Mouse (Mus musculus): ENCODE data around the gene Dhx57. TPM values are rescaled to one million over a fixed set of nuclear protein-coding genes. Genes with fewer than 3 reads are reported as not detected.
"Not testable (repeated sequence)": the region's sequence is repeated elsewhere in the genome, so short reads cannot be mapped to it uniquely, and the experiment has no call there.

Dhx57 gene
- polyA plus RNA-seq, 1 experiment from 2014 or later, result 4.2 TPM

- Histone ChIP-seq H3K27me3 (replicated peaks; ENCODE audit: insufficient read depth, low read length) (no peaks in the 10 kb centered on the region), H3K9ac (replicated peaks; ENCODE audit: low read depth) (peak within 1 kb of the TSS; percentile 65), H3K27ac (ENCODE audit: low read length) (peak within 1 kb of the TSS; percentile 77), H3K4me2 (replicated peaks; ENCODE audit: low read depth, low read length) (peak within 1 kb of the TSS; percentile 66), H3K4me3 (ENCODE audit: low read depth, low read length) (peak within 1 kb of the TSS; percentile 56), H3K4me1 (ENCODE audit: insufficient read depth, low read depth, low read length) (no peaks in the 10 kb centered on the region), H3K9me3 (ENCODE audit: low read length) (no peaks in the 10 kb centered on the region), H3K36me3 (ENCODE audit: insufficient read depth, low read length) (no peaks in the 10 kb centered on the region)
- DNase-seq (ENCODE audit: low spot score) (peak; percentile 97), ATAC-seq (peak; percentile 98)
- WGBS, result under 1% methylated on average over 33 of the region's 33 CpGs
- TF ChIP-seq CTCF (IDR thresholded peaks at IDR 0.05) (no peak), EP300 (IDR thresholded peaks at IDR 0.05) (no peak)
These were observed 65.8 kb downstream of the Dhx57 start, which contains the start of gene Gemin6 for GRCm38 (mm10) chr17:80224326-80225116. TSS of gene Gemin6 (plus strand) at chr17:80224441.

GRCm38 (mm10) chr17:80223829-80224228 is 66.4 kb downstream of the Dhx57 start:
- Histone ChIP-seq H3K4me1 (ENCODE audit: insufficient read depth, low read depth, low read length) (no peaks in the 10 kb centered on the region), H3K36me3 (ENCODE audit: insufficient read depth, low read length) (no peaks in the 10 kb centered on the region), H3K4me2 (replicated peaks; ENCODE audit: low read depth, low read length) (peak overlapping the region; percentile 66), H3K9me3 (ENCODE audit: low read length) (no peaks in the 10 kb centered on the region), H3K27ac (ENCODE audit: low read length) (peak overlapping the region; percentile 62; the same call in 1 of the 2 replicates), H3K27me3 (replicated peaks; ENCODE audit: insufficient read depth, low read length) (no peaks in the 10 kb centered on the region), H3K9ac (replicated peaks; ENCODE audit: low read depth) (no peak overlapping the region; the same call in 1 of the 2 replicates), H3K4me3 (ENCODE audit: low read depth, low read length) (peak overlapping the region; percentile 56)
- TF ChIP-seq EP300 (IDR thresholded peaks at IDR 0.05) (no peak), CTCF (IDR thresholded peaks at IDR 0.05) (no peak)
- ATAC-seq (peak; percentile 41), DNase-seq (ENCODE audit: low spot score) (no peak)
- WGBS, result 6% methylated on average over 9 of the region's 9 CpGs

- TF ChIP-seq CTCF (IDR thresholded peaks at IDR 0.05), result peak; percentile 58
- TF ChIP-seq EP300 (IDR thresholded peaks at IDR 0.05), result no peak
- Histone ChIP-seq H3K4me2 (replicated peaks; ENCODE audit: low read depth, low read length) (no peak overlapping the region), H3K36me3 (ENCODE audit: insufficient read depth, low read length) (no peaks in the 10 kb centered on the region), H3K9me3 (ENCODE audit: low read length) (no peaks in the 10 kb centered on the region), H3K27me3 (replicated peaks; ENCODE audit: insufficient read depth, low read length) (no peaks in the 10 kb centered on the region), H3K27ac (ENCODE audit: low read length) (no peak overlapping the region), H3K9ac (replicated peaks; ENCODE audit: low read depth) (no peak overlapping the region), H3K4me1 (ENCODE audit: insufficient read depth, low read depth, low read length) (no peaks in the 10 kb centered on the region), H3K4me3 (ENCODE audit: low read depth, low read length) (no peak overlapping the region)
- ATAC-seq (no peak), DNase-seq (ENCODE audit: low spot score) (no peak)
- WGBS, result 64% methylated on average over 3 of the region's 3 CpGs
These were observed 68.2 kb downstream of the Dhx57 start for GRCm38 (mm10) chr17:80221890-80222628.

GRCm38 (mm10) chr17:80221202-80221601 is 69.1 kb downstream of the Dhx57 start:
- DNase-seq (ENCODE audit: low spot score), result no peak
- H3K4me1 ChIP-seq (ENCODE audit: insufficient read depth, low read depth, low read length), result no peaks in the 10 kb centered on the region
- TF ChIP-seq EP300 (IDR thresholded peaks at IDR 0.05) (no peak), CTCF (IDR thresholded peaks at IDR 0.05) (no peak)
- no peak for ATAC-seq
- H3K4me3 ChIP-seq (ENCODE audit: low read depth, low read length), result no peak overlapping the region
- H3K27me3 ChIP-seq (replicated peaks; ENCODE audit: insufficient read depth, low read length), result no peaks in the 10 kb centered on the region
- H3K4me2 ChIP-seq (replicated peaks; ENCODE audit: low read depth, low read length), result no peak overlapping the region
- WGBS, result 61% methylated on average over 9 of the region's 9 CpGs
- no peak overlapping the region for H3K27ac ChIP-seq (ENCODE audit: low read length)
- no peak overlapping the region for H3K9ac ChIP-seq (replicated peaks; ENCODE audit: low read depth)
- no peaks in the 10 kb centered on the region for H3K36me3 ChIP-seq (ENCODE audit: insufficient read depth, low read length)
- H3K9me3 ChIP-seq (ENCODE audit: low read length), result no peaks in the 10 kb centered on the region

GRCm38 (mm10) chr17:80220131-80220530 is 70.1 kb downstream of the Dhx57 start:
- Histone ChIP-seq H3K27me3 (replicated peaks; ENCODE audit: insufficient read depth, low read length) (no peaks in the 10 kb centered on the region), H3K4me2 (replicated peaks; ENCODE audit: low read depth, low read length) (no peak overlapping the region), H3K9ac (replicated peaks; ENCODE audit: low read depth) (no peak overlapping the region), H3K4me3 (ENCODE audit: low read depth, low read length) (no peak overlapping the region), H3K4me1 (ENCODE audit: insufficient read depth, low read depth, low read length) (no peaks in the 10 kb centered on the region), H3K36me3 (ENCODE audit: insufficient read depth, low read length) (no peaks in the 10 kb centered on the region), H3K9me3 (ENCODE audit: low read length) (no peaks in the 10 kb centered on the region), H3K27ac (ENCODE audit: low read length) (no peak overlapping the region)
- ATAC-seq (no peak), DNase-seq (ENCODE audit: low spot score) (no peak)
- 54% methylated on average over 2 of the region's 2 CpGs for WGBS
- no peak for TF ChIP-seq CTCF (IDR thresholded peaks at IDR 0.05)
- no peak for TF ChIP-seq EP300 (IDR thresholded peaks at IDR 0.05)

- H3K4me3 ChIP-seq (ENCODE audit: low read depth, low read length); DNase-seq (ENCODE audit: low spot score); H3K9me3 ChIP-seq (ENCODE audit: low read length); H3K4me1 ChIP-seq (ENCODE audit: insufficient read depth, low read depth, low read length); H3K4me2 ChIP-seq (replicated peaks; ENCODE audit: low read depth, low read length); H3K9ac ChIP-seq (replicated peaks; ENCODE audit: low read depth); H3K27ac ChIP-seq (ENCODE audit: low read length); H3K27me3 ChIP-seq (replicated peaks; ENCODE audit: insufficient read depth, low read length); H3K36me3 ChIP-seq (ENCODE audit: insufficient read depth, low read length); ATAC-seq: not testable (repeated sequence)
- WGBS, result 85% methylated on average over 4 of the region's 4 CpGs
These were observed 76.3 kb downstream of the Dhx57 start for GRCm38 (mm10) chr17:80213998-80214397.
